Mouse (Mus musculus) liver, embryonic 15.5 days (tissue): ENCODE measurements at regions not wholly inside any gene's neighbourhood (a gene's known extent, or its start where the extent isn't known, plus 50 kb on each side); places are given as distances from the start of the nearest gene placed in this dataset.

ENCODE experiments used
- ATAC-seq: fragments of 200-750 bp; cut with Nextera tagmentation; 2 replicates; pipeline ENCODE4 v1.8.0; 2017; ENCODE audit warnings: moderate number of reproducible peaks, mild to moderate bottlenecking, moderate library complexity; ENCODE audit not compliant: insufficient read depth
- H3K27ac ChIP-seq: fragments of 300-500 bp; sonication (generic); replicated peaks from 2 replicates; pipeline ENCODE4 v1.5.1; 2015; ENCODE audit warnings: mild to moderate bottlenecking, inconsistent platforms
- H3K27me3 ChIP-seq: fragments of 300-500 bp; sonication (generic); 2 replicates; pipeline ENCODE4 v1.6.1; 2015; ENCODE audit warnings: mild to moderate bottlenecking, inconsistent platforms
- H3K36me3 ChIP-seq: fragments of 300-500 bp; sonication (generic); replicated peaks from 2 replicates; pipeline ENCODE4 v1.6.1; 2015; ENCODE audit warnings: moderate library complexity, mild to moderate bottlenecking, inconsistent platforms
- H3K4me1 ChIP-seq: fragments of 300-500 bp; sonication (generic); replicated peaks from 2 replicates; pipeline ENCODE4 v1.6.1; 2015; ENCODE audit warnings: inconsistent platforms
- H3K4me2 ChIP-seq: fragments of 300-500 bp; sonication (generic); 2 replicates; pipeline ENCODE4 v1.6.1; 2015; ENCODE audit warnings: moderate library complexity, mild to moderate bottlenecking, inconsistent platforms
- H3K4me3 ChIP-seq: fragments of 300-500 bp; sonication (generic); replicated peaks from 2 replicates; pipeline ENCODE4 v1.5.1; 2015; ENCODE audit warnings: mild to moderate bottlenecking, inconsistent platforms
- H3K9ac ChIP-seq: fragments of 300-500 bp; sonication (generic); 2 replicates; pipeline ENCODE4 v1.6.1; 2015; ENCODE audit warnings: moderate library complexity, mild to moderate bottlenecking, inconsistent platforms
- H3K9me3 ChIP-seq: fragments of 300-500 bp; sonication (generic); replicated peaks from 2 replicates; pipeline ENCODE4 v1.6.1; 2016; ENCODE audit warnings: inconsistent platforms
- WGBS: fragments of 180-500 bp; shearing (Covaris S2); methylation state at CpG from one replicate; pipeline ENCODE4 v1.1.7; 2015; ENCODE audit warnings: mixed read lengths; ENCODE audit not compliant: insufficient replicate concordance; 5-methylcytosine and 5-hydroxymethylcytosine counted together

DNA sequence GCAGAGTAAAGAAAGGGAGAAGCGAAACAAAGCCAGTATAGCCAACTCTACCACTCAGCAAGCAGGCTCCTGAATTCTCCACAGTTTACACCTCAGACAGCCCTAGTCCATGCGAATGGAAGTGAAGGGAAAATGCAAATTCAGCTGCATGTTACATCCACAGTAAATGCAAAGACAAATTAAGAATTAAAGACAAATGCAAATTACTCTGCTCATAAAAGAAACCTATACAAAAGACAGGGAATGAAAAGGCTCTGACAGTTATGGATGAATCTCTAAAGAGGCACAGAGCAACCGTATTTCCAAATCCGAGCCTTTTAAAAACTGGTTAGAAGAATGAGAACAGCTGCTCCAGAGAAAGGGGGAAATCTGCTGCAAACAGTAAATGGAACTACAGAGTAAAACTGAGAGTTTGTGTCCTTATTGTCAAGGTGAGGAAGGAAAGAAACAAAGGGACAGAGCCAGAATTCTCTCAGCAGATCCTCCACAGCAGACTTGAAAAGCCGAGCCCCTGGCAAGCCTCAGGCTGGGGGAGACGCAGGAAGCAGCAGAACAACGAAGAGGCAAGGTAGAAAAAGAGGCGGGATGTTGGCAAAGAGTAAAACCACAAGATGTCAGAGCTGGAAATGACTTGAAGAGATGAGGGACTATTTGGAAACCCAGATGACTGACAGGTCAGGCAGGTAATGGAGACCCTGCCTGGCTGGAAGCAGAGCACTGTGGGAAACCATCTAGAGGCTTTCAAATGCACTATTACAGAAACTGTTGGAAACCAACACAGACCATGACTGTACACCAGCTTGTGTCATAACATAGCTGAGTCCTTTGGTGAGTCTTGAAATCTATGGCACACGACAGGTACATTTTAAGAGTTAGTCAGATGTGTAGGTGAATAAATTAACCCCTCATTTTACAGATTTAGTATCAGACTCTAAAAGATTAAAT, 184.5 kb upstream of the Acvr2a start:
- Histone ChIP-seq H3K9ac (no peak overlapping the region), H3K27ac (no peak overlapping the region), H3K4me1 (no peaks in the 10 kb centered on the region), H3K36me3 (no peaks in the 10 kb centered on the region), H3K27me3 (no peaks in the 10 kb centered on the region), H3K4me2 (no peak overlapping the region), H3K9me3 (no peaks in the 10 kb centered on the region), H3K4me3 (no peak overlapping the region)
- WGBS = 53% methylated on average over 9 of the region's 9 CpGs
- no peak for ATAC-seq

- 61% methylated on average over 10 of the region's 10 CpGs for WGBS
- no peak for ATAC-seq
- no peaks in the 10 kb centered on the region for H3K27me3 ChIP-seq
- H3K9ac ChIP-seq = no peak overlapping the region
- H3K4me1 ChIP-seq = no peaks in the 10 kb centered on the region
- H3K4me2 ChIP-seq = no peak overlapping the region
- no peak overlapping the region for H3K4me3 ChIP-seq
- H3K27ac ChIP-seq = no peak overlapping the region
- H3K9me3 ChIP-seq = no peaks in the 10 kb centered on the region
- no peaks in the 10 kb centered on the region for H3K36me3 ChIP-seq
Measured at GRCm38 (mm10) chr2:48634456-48635174, 179.3 kb upstream of the Acvr2a start.

GRCm38 (mm10) chr2:48636108-48636507, 177.8 kb upstream of the Acvr2a start:
- no peak for ATAC-seq
- H3K4me2 ChIP-seq = no peak overlapping the region
- H3K36me3 ChIP-seq = no peaks in the 10 kb centered on the region
- H3K4me3 ChIP-seq = no peak overlapping the region
- H3K4me1 ChIP-seq = no peaks in the 10 kb centered on the region
- H3K27me3 ChIP-seq = no peaks in the 10 kb centered on the region
- no peaks in the 10 kb centered on the region for H3K9me3 ChIP-seq
- WGBS = 56% methylated on average over 2 of the region's 2 CpGs
- no peak overlapping the region for H3K27ac ChIP-seq
- H3K9ac ChIP-seq = no peak overlapping the region

- no peaks in the 10 kb centered on the region for H3K36me3 ChIP-seq
- WGBS = 45% methylated on average over 3 of the region's 3 CpGs
- no peaks in the 10 kb centered on the region for H3K9me3 ChIP-seq
- no peak overlapping the region for H3K4me3 ChIP-seq
- H3K9ac ChIP-seq = no peak overlapping the region
- H3K27me3 ChIP-seq = no peaks in the 10 kb centered on the region
- H3K27ac ChIP-seq = no peak overlapping the region
- no peaks in the 10 kb centered on the region for H3K4me1 ChIP-seq
- no peak for ATAC-seq
- H3K4me2 ChIP-seq = no peak overlapping the region
Measured at GRCm38 (mm10) chr2:48644114-48644513, 169.8 kb upstream of the Acvr2a start.

GRCm38 (mm10) chr2:48650281-48650680, 163.6 kb upstream of the Acvr2a start:
- H3K27me3 ChIP-seq = no peaks in the 10 kb centered on the region

GRCm38 (mm10) chr2:48661222-48661621, 152.7 kb upstream of the Acvr2a start:
- Histone ChIP-seq H3K27ac (no peak overlapping the region), H3K9me3 (no peaks in the 10 kb centered on the region), H3K4me3 (no peak overlapping the region), H3K36me3 (no peaks in the 10 kb centered on the region), H3K27me3 (no peaks in the 10 kb centered on the region), H3K4me2 (no peak overlapping the region), H3K9ac (no peak overlapping the region), H3K4me1 (no peaks in the 10 kb centered on the region)
- WGBS = 51% methylated on average over 1 of the region's 1 CpGs
- ATAC-seq = no peak

More at GRCm38 (mm10) chr2:48650281-48650680, 163.6 kb upstream of the Acvr2a start:
- H3K27ac ChIP-seq = no peak overlapping the region
- no peaks in the 10 kb centered on the region for H3K9me3 ChIP-seq
- WGBS = 40% methylated on average over 2 of the region's 2 CpGs
- H3K4me2 ChIP-seq = no peak overlapping the region
- H3K4me1 ChIP-seq = no peaks in the 10 kb centered on the region
- no peak for ATAC-seq
- no peaks in the 10 kb centered on the region for H3K36me3 ChIP-seq
- H3K9ac ChIP-seq = no peak overlapping the region
- H3K4me3 ChIP-seq = no peak overlapping the region

DNA sequence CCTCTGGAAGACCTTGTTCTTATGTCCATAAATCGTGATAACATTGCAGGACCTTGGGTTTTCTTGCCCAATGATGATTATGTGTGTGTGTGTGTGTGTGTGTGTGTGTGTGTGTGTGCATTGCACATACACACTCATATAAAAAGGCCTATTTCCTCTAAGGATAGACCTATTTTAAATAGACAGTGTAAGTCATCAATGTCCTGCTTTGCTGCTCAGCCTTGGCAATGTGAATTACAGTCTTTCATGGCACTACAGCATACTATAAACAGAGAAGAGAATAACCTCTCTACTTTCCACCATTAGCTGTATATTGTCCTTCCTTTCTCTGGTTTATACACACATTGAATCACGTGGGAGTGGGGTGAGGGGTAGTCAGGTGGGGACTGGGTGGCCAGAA, 148.8 kb upstream of the Acvr2a start:
- no peak overlapping the region for H3K9ac ChIP-seq
- H3K36me3 ChIP-seq = no peaks in the 10 kb centered on the region
- H3K4me2 ChIP-seq = no peak overlapping the region
- H3K9me3 ChIP-seq = no peaks in the 10 kb centered on the region
- WGBS = 35% methylated on average over 2 of the region's 2 CpGs
- H3K4me3 ChIP-seq = no peak overlapping the region
- no peaks in the 10 kb centered on the region for H3K4me1 ChIP-seq
- H3K27ac ChIP-seq = no peak overlapping the region
- no peaks in the 10 kb centered on the region for H3K27me3 ChIP-seq
- no peak for ATAC-seq

DNA sequence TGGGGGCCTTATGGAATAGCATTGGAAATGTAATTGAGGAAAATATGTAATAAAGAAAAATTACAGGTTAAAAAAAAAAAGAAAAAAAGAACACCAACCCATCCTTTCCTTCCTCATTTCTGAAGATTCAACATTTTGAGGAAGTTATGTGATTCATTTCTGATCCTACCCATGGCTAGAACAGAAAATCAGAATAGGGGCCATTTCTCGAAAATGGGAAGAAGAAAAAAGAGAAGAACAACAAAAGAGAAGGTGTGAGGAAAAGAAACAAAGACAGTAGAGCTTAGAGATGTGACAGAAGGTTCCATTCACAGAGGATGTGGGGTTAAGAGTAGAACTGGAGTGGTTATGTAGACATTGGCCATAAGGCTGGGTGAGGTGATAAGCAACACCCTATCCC, 124.8 kb upstream of the Acvr2a start:
- Histone ChIP-seq H3K27me3 (no peaks in the 10 kb centered on the region), H3K4me3 (no peak overlapping the region), H3K9me3 (no peaks in the 10 kb centered on the region), H3K36me3 (no peaks in the 10 kb centered on the region), H3K9ac (no peak overlapping the region), H3K27ac (no peak overlapping the region), H3K4me2 (no peak overlapping the region), H3K4me1 (no peaks in the 10 kb centered on the region)
- 6% methylated on average over 1 of the region's 1 CpGs for WGBS
- ATAC-seq = no peak

DNA sequence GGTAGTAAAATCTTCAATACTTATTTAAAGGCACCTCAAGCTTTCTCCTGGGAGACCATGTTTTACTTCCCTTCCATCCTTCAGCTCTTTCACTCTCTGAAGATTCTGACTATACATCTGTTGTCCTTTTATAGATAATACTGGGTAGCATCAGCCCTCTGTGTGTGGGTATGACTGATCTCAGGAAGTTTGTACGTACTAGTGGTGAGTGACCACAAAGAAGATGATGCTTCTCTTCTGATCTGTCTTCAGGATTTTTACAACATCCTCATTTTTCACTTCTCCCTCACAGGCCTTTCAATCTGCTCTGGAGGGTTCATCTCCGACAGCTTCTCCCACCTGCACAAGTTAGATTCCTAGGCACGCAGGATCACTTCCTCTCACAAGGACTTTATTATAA, 119.4 kb upstream of the Acvr2a start:
- H3K36me3 ChIP-seq = no peaks in the 10 kb centered on the region
- 49% methylated on average over 3 of the region's 3 CpGs for WGBS
- no peak overlapping the region for H3K4me2 ChIP-seq
- no peak overlapping the region for H3K27ac ChIP-seq
- no peaks in the 10 kb centered on the region for H3K27me3 ChIP-seq
- H3K4me1 ChIP-seq = no peaks in the 10 kb centered on the region
- no peak overlapping the region for H3K9ac ChIP-seq
- no peaks in the 10 kb centered on the region for H3K9me3 ChIP-seq
- H3K4me3 ChIP-seq = no peak overlapping the region
- no peak for ATAC-seq

DNA sequence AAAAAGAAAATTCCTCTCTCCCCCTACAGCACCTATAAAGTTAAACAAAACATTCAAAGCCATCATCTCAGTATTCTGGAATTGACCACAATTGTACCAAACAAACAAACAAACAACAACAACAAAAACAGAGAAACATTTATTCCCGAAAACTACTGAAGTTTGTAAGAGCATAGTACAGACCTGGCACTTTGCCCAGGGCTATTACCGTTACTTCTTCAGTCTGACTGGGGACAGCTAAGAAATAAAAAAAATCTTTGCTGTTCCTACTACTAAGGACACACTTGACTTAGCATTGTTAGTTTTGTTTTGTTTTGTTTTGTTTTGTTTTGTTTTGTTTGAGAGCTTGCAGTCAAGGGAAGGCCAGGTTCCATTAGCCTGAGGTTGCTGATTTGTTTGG, 113.0 kb upstream of the Acvr2a start:
- H3K9ac ChIP-seq = no peak overlapping the region
- no peak overlapping the region for H3K4me2 ChIP-seq
- ATAC-seq = no peak
- 58% methylated on average over 2 of the region's 2 CpGs for WGBS
- no peaks in the 10 kb centered on the region for H3K9me3 ChIP-seq
- H3K27me3 ChIP-seq = no peaks in the 10 kb centered on the region
- H3K36me3 ChIP-seq = no peaks in the 10 kb centered on the region
- no peak overlapping the region for H3K27ac ChIP-seq
- no peak overlapping the region for H3K4me3 ChIP-seq
- no peaks in the 10 kb centered on the region for H3K4me1 ChIP-seq

DNA sequence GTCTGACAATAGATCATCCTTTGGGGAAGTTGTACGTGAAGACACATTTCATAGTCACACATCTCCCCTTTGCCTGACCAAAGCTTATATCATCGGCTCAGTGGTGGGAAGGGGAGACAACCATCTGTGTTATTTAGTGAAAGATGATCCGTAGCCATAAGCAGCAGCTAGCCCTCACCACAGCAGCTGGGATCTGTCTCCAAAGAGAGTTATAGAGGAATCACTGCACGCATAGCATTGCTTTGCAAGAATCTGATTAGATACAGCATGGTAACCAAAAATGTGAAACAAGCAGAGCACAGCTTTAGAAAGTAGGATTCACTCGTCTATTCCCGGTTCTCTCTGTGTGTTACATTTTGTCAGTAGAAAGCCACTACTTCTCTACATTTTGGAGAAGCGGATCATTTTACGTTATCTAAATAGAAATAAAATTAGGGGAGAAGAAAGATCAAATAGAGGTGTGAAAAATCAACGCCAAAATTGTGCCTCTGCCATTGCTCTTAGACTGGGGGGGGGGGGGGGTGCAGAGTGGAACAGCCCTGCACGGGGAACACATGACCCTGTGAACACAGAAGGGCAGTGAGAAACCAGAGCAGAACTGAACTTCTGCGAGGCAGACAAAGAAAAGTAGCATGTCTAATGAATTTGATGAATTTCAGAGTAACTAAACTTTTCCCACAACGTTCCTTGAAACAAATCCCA, 108.7 kb upstream of the Acvr2a start:
- no peaks in the 10 kb centered on the region for H3K9me3 ChIP-seq
- 55% methylated on average over 12 of the region's 12 CpGs for WGBS
- no peak for ATAC-seq
- no peaks in the 10 kb centered on the region for H3K36me3 ChIP-seq
- no peaks in the 10 kb centered on the region for H3K4me1 ChIP-seq
- no peaks in the 10 kb centered on the region for H3K27me3 ChIP-seq
- no peak overlapping the region for H3K27ac ChIP-seq
- H3K4me2 ChIP-seq = no peak overlapping the region
- no peak overlapping the region for H3K4me3 ChIP-seq
- H3K9ac ChIP-seq = no peak overlapping the region
